Mouse (Mus musculus) olfactory bulb, adult 2 months (tissue): Measurements from ENCODE around the gene Shisa8.

Experiments
- CTCF ChIP-seq: fragments of 200-500 bp; IDR thresholded peaks from 2 replicates; pipeline ENCODE4 v1.5.1; 2012; ENCODE audit warnings: low read depth, mild to moderate bottlenecking, low read length, moderate library complexity; ENCODE audit not compliant: insufficient read depth
- POLR2A ChIP-seq: fragments of 200-500 bp; IDR thresholded peaks from 2 replicates; pipeline ENCODE4 v1.6.1; 2012; ENCODE audit warnings: mild to moderate bottlenecking, low read depth, low read length, moderate library complexity; ENCODE audit not compliant: insufficient read depth

DNA sequence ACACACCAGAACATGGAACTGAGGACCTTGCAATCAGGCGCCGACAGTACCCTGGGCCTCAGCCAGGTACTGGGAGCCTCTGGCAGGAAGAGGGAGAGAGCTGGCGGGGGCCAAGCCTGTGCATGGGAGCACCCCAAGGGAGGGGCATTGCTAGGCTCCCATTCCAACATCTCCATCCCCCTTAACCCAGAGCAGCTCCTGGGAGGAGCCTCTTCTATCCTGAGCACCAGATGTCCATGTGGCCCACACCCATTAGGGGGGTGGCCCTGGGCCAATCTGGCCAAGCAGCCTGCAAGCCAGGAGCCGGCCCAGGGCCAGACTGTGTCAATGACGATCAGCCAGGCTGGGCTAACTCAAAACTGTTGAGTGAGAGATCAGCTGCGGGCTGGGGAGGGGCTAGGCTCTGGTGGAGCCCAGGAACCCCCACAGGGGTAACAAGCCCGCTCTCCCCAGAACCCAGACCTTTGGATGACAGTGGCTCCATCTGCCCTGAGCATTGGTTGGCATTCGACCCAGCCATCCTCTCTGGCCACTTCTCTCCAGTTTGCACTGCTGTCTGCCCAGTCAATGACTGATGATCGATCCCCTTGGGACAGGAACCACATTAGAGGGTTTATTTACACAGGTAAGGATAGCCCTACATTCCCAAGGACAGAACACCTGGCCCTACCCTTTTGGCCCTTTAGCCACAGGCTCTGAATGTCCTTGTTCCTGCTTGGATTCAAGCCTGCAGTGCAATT, 6.1 kb downstream of the Shisa8 start:
- no peak for TF ChIP-seq CTCF
- 0 out of 2 replicates have a peak, but pooled peaks have one; percentile 18 for TF ChIP-seq POLR2A
